Mouse (Mus musculus): ENCODE data around the gene H2al1k. TPM values are rescaled to one million over a fixed set of nuclear protein-coding genes. Genes with fewer than 3 reads are reported as not detected.

Gene H2al1k
- not detected for polyA plus RNA-seq (2017; shearing (Covaris generic))

DNA sequence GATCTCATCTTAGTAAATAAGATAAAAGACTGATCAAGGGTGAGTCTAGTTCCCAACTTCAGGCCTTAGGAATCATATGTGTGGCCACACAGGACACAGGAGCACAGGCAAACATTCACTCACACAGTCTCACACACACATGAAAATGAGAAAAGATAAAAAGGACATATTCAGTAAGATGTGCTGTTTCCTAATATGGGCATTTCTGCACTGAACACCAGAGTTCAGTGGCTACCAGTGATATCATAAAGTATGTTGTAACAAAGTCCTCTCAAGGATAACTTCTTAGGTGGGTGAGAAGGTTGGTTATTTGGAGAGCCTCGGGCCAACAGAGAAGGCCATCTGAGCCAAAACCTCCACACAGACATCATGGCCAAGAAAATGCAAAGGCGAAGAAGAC lies at the start of gene H2al1k:
Gene H2al1k, plus strand, starts transcription at position 301 of the 400 bp plus-strand sequence.

Other genes with a start within 250 kb of the H2al1k start
- gene 4930402K13Rik, start 246.1 kb upstream of the H2al1k start, polyA plus RNA-seq (2017; shearing (Covaris generic)), result not detected
- gene Lancl3, start 150.7 kb upstream of the H2al1k start, polyA plus RNA-seq (2017; shearing (Covaris generic)), result 11.9 TPM
- gene Gm14862, start 93.7 kb upstream of the H2al1k start, polyA plus RNA-seq (2017; shearing (Covaris generic)), result not detected
- 4.5 TPM for gene Xk, start 77.9 kb upstream of the H2al1k start, polyA plus RNA-seq (2017; shearing (Covaris generic))
- gene H2al1m, start 66.9 kb upstream of the H2al1k start, polyA plus RNA-seq (2017; shearing (Covaris generic)), result 2.2 TPM
- gene Cybb, start 137.1 kb downstream of the H2al1k start, polyA plus RNA-seq (2017; shearing (Covaris generic)), result 1.5 TPM
- not detected for gene H2al1o, start 221.8 kb downstream of the H2al1k start, polyA plus RNA-seq (2017; shearing (Covaris generic))